Mouse (Mus musculus) lung, embryonic 14.5 days (tissue): ENCODE measurements at regions not wholly inside any gene's neighbourhood (a gene's known extent, or its start where the extent isn't known, plus 50 kb on each side); places are given as distances from the start of the nearest gene placed in this dataset.

Experiments used
- ATAC-seq: fragments of 200-750 bp; cut with Nextera tagmentation; 2 replicates; pipeline ENCODE4 v1.8.0; 2017; ENCODE audit warnings: mild to moderate bottlenecking, moderate TSS enrichment, moderate library complexity; ENCODE audit not compliant: insufficient read depth
- DNase-seq: peaks from one replicate; pipeline ENCODE4 v3.0.0-alpha.2; 2015
- H3K27ac ChIP-seq: fragments of 300-500 bp; sonication (generic); 2 replicates; pipeline ENCODE4 v1.5.1; 2014; ENCODE audit warnings: low read depth, mild to moderate bottlenecking, moderate library complexity
- H3K27me3 ChIP-seq: fragments of 300-500 bp; sonication (generic); 2 replicates; pipeline ENCODE4 v1.6.1; 2014; ENCODE audit warnings: low read length, control low read depth; ENCODE audit not compliant: insufficient read depth
- H3K36me3 ChIP-seq: fragments of 300-500 bp; sonication (generic); 2 replicates; pipeline ENCODE4 v1.6.1; 2014; ENCODE audit warnings: control low read depth; ENCODE audit not compliant: insufficient read depth
- H3K4me1 ChIP-seq: fragments of 300-500 bp; sonication (generic); 2 replicates; pipeline ENCODE4 v1.6.1; 2014; ENCODE audit warnings: antibody characterized with exemption, control low read depth; ENCODE audit not compliant: insufficient read depth
- H3K4me2 ChIP-seq: fragments of 300-500 bp; sonication (generic); 2 replicates; pipeline ENCODE4 v1.6.1; 2014; ENCODE audit warnings: mild to moderate bottlenecking
- H3K4me3 ChIP-seq: fragments of 300-500 bp; sonication (generic); 2 replicates; pipeline ENCODE4 v1.5.1; 2014; ENCODE audit warnings: low read depth, low read length
- H3K9ac ChIP-seq: fragments of 300-500 bp; sonication (generic); 2 replicates; pipeline ENCODE4 v1.6.1; 2014
- H3K9me3 ChIP-seq: fragments of 300-500 bp; sonication (generic); 2 replicates; pipeline ENCODE4 v1.6.1; 2016; ENCODE audit warnings: low read depth, low read length, control low read depth
- CTCF ChIP-seq: IDR thresholded peaks from 2 replicates; pipeline ENCODE4 v1.5.1; 2016; ENCODE audit warnings: antibody characterized with exemption, low read depth
- WGBS: fragments of 180-500 bp; shearing (Covaris S2); extraction: QIAGEN DNeasy Blood & Tissue Kit; methylation state at CpG from one replicate; pipeline ENCODE4 v1.1.7; 2014; 5-methylcytosine and 5-hydroxymethylcytosine counted together

DNA sequence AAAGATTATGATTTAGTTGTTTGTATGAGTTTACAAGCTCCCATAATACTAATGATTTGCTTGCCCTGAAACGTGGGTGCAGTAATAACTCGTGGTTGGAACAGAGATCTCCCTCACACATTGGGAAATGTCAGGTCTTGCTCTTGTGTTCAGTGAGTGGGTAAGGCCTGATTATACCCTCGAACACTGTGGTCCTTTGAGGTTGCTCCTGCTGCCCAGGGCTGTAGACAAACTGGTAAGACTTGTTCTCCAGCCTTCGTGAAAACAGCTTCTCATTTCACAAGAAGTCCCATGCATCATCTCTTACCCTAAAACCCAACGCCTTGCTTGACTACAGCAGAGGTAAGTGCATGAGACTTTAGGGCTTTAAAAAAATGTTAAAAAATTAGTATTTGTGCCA, 119.9 kb downstream of the Cldn1 start:
- H3K27me3 ChIP-seq, result no peaks in the 10 kb centered on the region
- no peak overlapping the region for H3K4me3 ChIP-seq
- H3K36me3 ChIP-seq, result no peaks in the 10 kb centered on the region
- H3K27ac ChIP-seq, result no peak overlapping the region
- H3K4me1 ChIP-seq, result 0 out of 2 replicates have a peak, but pooled peaks cover 2% of the 10 kb centered on the region
- TF ChIP-seq CTCF, result no peak
- ATAC-seq, result no peak
- H3K9me3 ChIP-seq, result no peaks in the 10 kb centered on the region
- H3K9ac ChIP-seq, result no peak overlapping the region
- no peak overlapping the region for H3K4me2 ChIP-seq
- WGBS, result 50% methylated on average over 5 of the region's 5 CpGs
- peak; percentile 11 for DNase-seq

DNA sequence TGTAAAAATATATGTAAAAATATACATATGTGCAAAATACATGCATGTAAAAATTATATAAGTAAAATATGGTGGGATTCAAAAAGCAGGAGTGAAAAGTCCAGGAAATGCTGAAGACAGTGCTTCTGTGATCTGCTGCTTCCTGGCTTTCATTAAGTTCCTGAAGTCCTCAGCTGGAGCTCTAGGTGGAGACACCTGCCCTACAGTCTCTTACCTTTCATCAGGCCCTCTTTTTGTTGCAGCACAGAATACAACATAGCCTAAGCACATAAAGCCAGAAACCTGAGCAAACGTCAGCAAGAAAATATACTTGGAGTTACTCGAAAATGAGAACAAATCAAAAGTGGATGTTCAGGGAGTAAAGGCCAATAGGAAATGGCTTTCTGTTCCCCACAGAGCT, 120.6 kb downstream of the Cldn1 start:
- H3K4me2 ChIP-seq, result no peak overlapping the region
- TF ChIP-seq CTCF, result no peak
- H3K4me3 ChIP-seq, result no peak overlapping the region
- H3K27me3 ChIP-seq, result no peaks in the 10 kb centered on the region
- H3K36me3 ChIP-seq, result no peaks in the 10 kb centered on the region
- WGBS, result 66% methylated on average over 2 of the region's 2 CpGs
- H3K9ac ChIP-seq, result no peak overlapping the region
- no peak for DNase-seq
- H3K9me3 ChIP-seq, result no peaks in the 10 kb centered on the region
- no peak overlapping the region for H3K27ac ChIP-seq
- ATAC-seq, result no peak
- 0 out of 2 replicates have a peak, but pooled peaks cover 2% of the 10 kb centered on the region for H3K4me1 ChIP-seq

DNA sequence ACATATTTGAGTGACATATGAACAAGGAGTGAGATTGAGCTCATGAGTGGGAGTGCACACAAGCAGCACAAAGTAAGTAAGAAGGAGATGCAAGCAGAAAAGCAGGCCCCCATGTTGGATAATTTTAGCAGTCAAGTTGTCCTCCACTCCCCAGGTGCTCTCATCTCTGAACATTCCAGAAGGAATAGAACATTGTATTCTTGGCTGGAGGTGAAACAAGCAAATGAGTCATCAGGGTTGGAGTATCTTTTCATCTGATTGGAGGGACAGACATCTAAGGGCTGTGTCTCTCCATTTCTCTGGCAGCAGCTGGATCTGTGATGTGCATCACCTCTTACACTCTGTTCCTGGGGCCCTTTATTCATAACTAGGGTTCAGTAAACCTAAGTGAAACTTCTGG, 122.7 kb downstream of the Cldn1 start:
- ATAC-seq, result 0 out of 2 replicates have a peak, but pooled peaks have one; percentile 24

DNA sequence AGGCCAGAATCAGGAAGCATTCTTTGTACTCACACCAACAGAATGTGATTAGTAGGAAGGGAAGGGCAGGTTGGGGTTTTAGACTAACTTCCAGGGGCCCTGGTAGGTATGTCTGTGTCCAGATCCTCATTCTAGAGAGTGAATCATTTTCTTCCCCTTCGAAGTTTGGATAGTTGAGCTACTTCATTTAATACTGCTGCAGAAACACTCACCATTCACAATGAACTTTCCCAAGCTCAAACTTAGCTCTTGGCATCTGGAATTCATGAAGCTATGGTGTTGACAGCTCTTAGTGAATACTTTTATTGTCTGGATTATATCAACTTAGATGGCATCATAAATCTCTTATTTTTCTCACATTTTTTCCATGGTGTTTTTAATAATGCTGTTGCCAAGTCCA, 123.7 kb downstream of the Cldn1 start:
- WGBS, result 74% methylated on average over 1 of the region's 1 CpGs
- ATAC-seq (no peak), DNase-seq (no peak)
- 0 out of 2 replicates have a peak, but pooled peaks cover 2% of the 10 kb centered on the region for H3K4me1 ChIP-seq
- no peaks in the 10 kb centered on the region for H3K9me3 ChIP-seq
- no peak overlapping the region for H3K4me2 ChIP-seq
- no peak overlapping the region for H3K27ac ChIP-seq
- no peak for TF ChIP-seq CTCF
- no peaks in the 10 kb centered on the region for H3K27me3 ChIP-seq
- no peak overlapping the region for H3K4me3 ChIP-seq
- H3K36me3 ChIP-seq, result no peaks in the 10 kb centered on the region
- no peak overlapping the region for H3K9ac ChIP-seq

More for the DNA sequence above, 122.7 kb downstream of the Cldn1 start:
- Histone ChIP-seq H3K4me1 (0 out of 2 replicates have a peak, but pooled peaks cover 2% of the 10 kb centered on the region), H3K9me3 (no peaks in the 10 kb centered on the region), H3K4me2 (no peak overlapping the region), H3K9ac (no peak overlapping the region), H3K27me3 (no peaks in the 10 kb centered on the region), H3K36me3 (no peaks in the 10 kb centered on the region), H3K27ac (no peak overlapping the region), H3K4me3 (no peak overlapping the region)
- TF ChIP-seq CTCF, result no peak
- no peak for DNase-seq

DNA sequence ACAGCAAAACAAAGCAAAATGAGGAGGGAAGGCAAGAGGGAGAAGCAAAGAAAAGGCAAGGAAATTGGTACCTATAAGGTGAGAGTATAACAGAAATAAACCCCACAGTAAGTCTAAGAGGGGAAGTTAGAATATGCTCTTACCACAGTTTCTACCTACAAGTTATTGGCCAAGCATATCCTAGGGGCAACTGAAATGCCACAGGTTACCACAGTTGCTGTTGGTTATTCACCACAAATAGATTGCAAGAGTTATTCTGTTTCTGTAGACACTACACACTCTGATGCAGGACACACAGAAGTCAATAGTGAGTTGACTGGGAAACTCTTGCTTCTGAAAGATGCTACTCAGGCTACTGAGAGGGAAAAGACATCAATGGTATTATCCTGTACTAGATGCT, 129.7 kb upstream of the P3h2 start:
- H3K4me2 ChIP-seq, result no peak overlapping the region
- no peaks in the 10 kb centered on the region for H3K27me3 ChIP-seq
- no peaks in the 10 kb centered on the region for H3K9me3 ChIP-seq
- H3K4me1 ChIP-seq, result no peaks in the 10 kb centered on the region
- no peak overlapping the region for H3K4me3 ChIP-seq
- H3K36me3 ChIP-seq, result no peaks in the 10 kb centered on the region
- ATAC-seq (no peak), DNase-seq (no peak)
- H3K27ac ChIP-seq, result no peak overlapping the region
- H3K9ac ChIP-seq, result no peak overlapping the region
- no peak for TF ChIP-seq CTCF

DNA sequence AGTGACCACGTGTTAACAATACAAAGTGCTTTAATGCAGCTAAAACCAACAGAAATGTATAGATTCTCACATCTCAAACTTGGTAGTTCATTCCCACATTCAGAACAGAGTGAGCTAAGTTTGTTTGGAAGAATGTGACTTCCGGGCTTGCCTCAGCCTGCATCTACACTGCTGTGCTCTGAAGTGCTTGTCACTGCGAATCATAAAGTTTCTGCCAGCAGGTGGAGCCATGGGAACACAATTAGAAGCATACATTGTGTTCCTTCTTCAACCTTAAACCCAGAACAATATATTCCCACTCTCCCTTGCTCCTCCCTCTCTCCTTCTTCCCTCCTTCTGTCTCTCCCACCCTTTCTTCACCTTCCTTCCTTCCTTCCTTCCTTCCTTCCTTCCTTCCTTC, 128.5 kb upstream of the P3h2 start:
- TF ChIP-seq CTCF, result peak; percentile 91
- no peak overlapping the region for H3K9ac ChIP-seq
- DNase-seq (peak; percentile 98), ATAC-seq (peak; percentile 96)
- no peaks in the 10 kb centered on the region for H3K27me3 ChIP-seq
- no peak overlapping the region for H3K4me3 ChIP-seq
- H3K27ac ChIP-seq, result no peak overlapping the region
- no peaks in the 10 kb centered on the region for H3K4me1 ChIP-seq
- no peaks in the 10 kb centered on the region for H3K36me3 ChIP-seq
- no peak overlapping the region for H3K4me2 ChIP-seq
- no peaks in the 10 kb centered on the region for H3K9me3 ChIP-seq
- WGBS, result 6% methylated on average over 3 of the region's 3 CpGs

DNA sequence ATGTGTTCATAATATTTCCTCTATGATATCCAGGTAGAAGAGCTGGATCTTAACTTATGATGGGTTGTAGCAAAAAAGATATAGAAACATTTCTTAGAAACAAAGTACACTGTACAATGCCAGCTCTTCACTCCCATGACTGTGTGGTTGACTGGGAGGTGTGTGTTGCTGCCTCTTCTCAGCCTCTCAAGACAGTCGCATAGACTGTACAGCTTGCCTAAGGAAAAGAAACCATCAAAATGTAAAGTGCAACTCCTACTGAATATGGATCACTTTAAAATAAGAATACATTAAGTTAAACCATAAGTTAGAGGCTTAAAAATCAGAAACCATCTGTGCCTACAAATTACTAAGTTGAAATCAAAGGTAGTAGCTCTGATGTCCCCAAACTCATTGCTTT, 125.5 kb upstream of the P3h2 start:
- TF ChIP-seq CTCF, result no peak
- Histone ChIP-seq H3K9me3 (no peaks in the 10 kb centered on the region), H3K27me3 (no peaks in the 10 kb centered on the region), H3K4me1 (no peaks in the 10 kb centered on the region), H3K9ac (no peak overlapping the region), H3K27ac (no peak overlapping the region), H3K36me3 (no peaks in the 10 kb centered on the region), H3K4me3 (no peak overlapping the region), H3K4me2 (no peak overlapping the region)
- no peak for ATAC-seq
- no peak for DNase-seq
- WGBS, result 79% methylated on average over 1 of the region's 1 CpGs

DNA sequence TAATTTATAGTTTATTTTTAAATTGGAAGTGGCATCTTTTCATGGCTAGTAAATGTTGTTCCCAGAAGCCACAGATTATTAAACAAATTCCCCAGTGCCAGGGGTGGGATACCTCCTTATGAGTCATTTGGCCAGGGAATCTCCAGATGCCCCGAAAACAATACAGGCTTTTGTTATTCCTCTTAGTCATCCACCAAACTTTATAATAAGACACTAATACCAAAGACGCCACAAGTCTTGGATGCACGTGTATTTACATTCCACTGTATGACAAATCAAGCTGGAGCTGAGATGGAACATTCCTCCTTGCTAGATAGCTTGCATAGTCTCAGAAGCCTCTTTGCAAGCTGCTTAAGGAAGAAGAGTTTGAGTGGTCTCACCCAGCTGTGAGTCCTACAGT, 105.8 kb upstream of the P3h2 start:
- Histone ChIP-seq H3K27me3 (no peaks in the 10 kb centered on the region), H3K27ac (no peak overlapping the region), H3K4me3 (no peak overlapping the region), H3K4me1 (no peaks in the 10 kb centered on the region), H3K36me3 (no peaks in the 10 kb centered on the region), H3K4me2 (no peak overlapping the region), H3K9ac (no peak overlapping the region), H3K9me3 (peaks cover 2% of the 10 kb centered on the region; the same call in 1 of the 2 replicates)
- no peak for TF ChIP-seq CTCF
- WGBS, result 39% methylated on average over 3 of the region's 3 CpGs
- no peak for ATAC-seq
- peak; percentile 22 for DNase-seq
